Mouse (Mus musculus): Measurements from ENCODE around the gene Hnrnpf.

- TF ChIP-seq CTCF (IDR thresholded peaks at IDR 0.05; ENCODE audit: extremely low read depth, insufficient read depth, insufficient read length, insufficient replicate concordance): no peak
- TF ChIP-seq POLR2A (IDR thresholded peaks at IDR 0.05; ENCODE audit: low read depth, low read length): no peak
These were observed 18.9 kb upstream of the Hnrnpf start for GRCm38 (mm10) chr6:117881229-117881628.
